Mouse (Mus musculus) heart, postnatal 36 days (tissue): ENCODE measurements around the gene Mief1. TPM values are rescaled to one million over a fixed set of nuclear protein-coding genes. Genes with fewer than 3 reads are reported as not detected.

Experiments
- DNase-seq, 2 experiments: peaks; one replicate each; pipeline ENCODE4 v3.0.0; 2021 to 2022
- intact Hi-C: fragments of 180-260 bp; cut with DNase I; formaldehyde crosslinking; loops from one replicate; pipeline ENCODE4 v1.15.1; 2025
- total RNA-seq, 2 experiments: library from RNA; stranded (reverse); gene quantifications; 2 replicates each; pipeline ENCODE4 v1.2.3; 2021

The Mief1 gene
- total RNA-seq, 2 experiments from 2014 or later: 31.5 to 32.8 TPM

- intact Hi-C loops: loop anchor here (5.0 to 10.0 kb wide), 3 partner anchors 37 to 280 kb away; partner anchors contain the start of genes Rpl3, Rps19bp1 and Syngr1
- DNase-seq: peak; percentile 69 to 80
Observed at GRCm38 (mm10) chr15:80225208-80225607, 8.6 kb upstream of the Mief1 start.

GRCm38 (mm10) chr15:80225796-80226195, 8.0 kb upstream of the Mief1 start:
- DNase-seq: peak; percentile 51 to 67
- intact Hi-C loops: loop anchor here (5.0 to 10.0 kb wide), 3 partner anchors 37 to 281 kb away; partner anchors contain the start of genes Rpl3, Rps19bp1 and Syngr1

DNA sequence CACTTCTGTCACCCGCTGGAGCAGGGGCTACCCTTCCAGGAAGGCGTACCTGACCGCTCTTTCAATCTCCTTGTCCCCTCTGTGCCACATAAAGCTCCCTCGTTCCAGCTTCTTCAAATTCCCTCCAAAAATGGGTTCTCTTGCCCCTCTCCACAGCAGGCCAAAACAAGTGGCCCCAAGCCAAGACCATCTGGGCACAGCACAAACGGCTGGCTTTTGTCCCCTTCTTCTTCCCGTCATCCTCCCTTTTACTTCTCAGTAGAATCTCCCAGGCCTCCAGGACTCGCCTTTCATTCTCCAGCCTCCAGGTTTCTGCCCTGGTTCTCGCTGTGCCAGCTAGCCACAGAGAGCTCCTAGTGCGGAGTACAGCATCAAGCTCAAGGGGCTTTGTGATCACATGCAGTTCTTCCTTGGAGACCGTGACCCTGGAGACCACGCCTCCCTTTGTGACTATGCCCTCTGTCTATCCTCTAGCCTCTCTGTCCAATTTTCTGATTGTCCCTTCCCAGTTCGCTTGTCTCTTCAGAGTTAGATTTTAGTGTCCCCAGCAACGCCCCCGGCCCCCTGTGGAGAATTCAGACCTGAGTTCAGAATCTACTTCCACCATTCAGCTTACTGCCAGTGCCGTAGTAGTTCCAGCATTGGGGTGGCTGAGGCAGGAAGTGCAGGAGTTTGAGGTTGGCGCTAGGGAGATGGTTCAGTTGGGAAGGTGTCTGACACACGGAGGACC, 5.6 kb upstream of the Mief1 start:
- no peak for DNase-seq
- intact Hi-C loops: loop anchor here (5.0 to 10.0 kb wide), 3 partner anchors 34 to 283 kb away; partner anchors contain the start of genes Rpl3, Rps19bp1 and Syngr1

GRCm38 (mm10) chr15:80232331-80232730, 1.5 kb upstream of the Mief1 start:
- DNase-seq: no peak
- intact Hi-C loops: no loop called here

- intact Hi-C loops: no loop called here
- no peak for DNase-seq
Observed at GRCm38 (mm10) chr15:80233053-80233452, 765 bp upstream of the Mief1 start.

- intact Hi-C loops: no loop called here
- DNase-seq: no peak
Observed at GRCm38 (mm10) chr15:80235535-80235934, 1.7 kb downstream of the Mief1 start, which contains the start of gene AC140267.1. AC140267.1 (plus strand) TSS chr15:80235835.

DNA sequence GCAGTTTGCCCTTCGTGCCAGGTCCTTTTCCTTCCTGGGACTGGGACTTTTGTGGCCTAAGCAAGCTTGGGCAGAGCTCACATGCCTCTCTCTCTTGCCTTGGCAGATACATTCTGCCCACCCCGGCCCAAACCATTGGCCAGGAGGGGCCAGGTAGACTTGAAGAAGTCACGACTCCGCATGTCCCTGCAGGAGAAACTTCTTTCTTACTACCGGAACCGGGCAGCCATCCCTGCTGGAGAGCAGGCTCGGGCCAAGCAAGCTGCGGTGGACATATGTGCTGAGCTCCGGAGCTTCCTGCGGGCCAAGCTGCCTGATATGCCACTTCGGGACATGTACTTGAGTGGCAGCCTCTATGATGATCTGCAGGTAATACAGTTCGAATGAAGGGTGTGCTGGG, 14.3 kb downstream of the Mief1 start:
- no peak for DNase-seq
- intact Hi-C loops: no loop called here

GRCm38 (mm10) chr15:80248596-80248995, 14.8 kb downstream of the Mief1 start:
- intact Hi-C loops: no loop called here
- no peak for DNase-seq

DNA sequence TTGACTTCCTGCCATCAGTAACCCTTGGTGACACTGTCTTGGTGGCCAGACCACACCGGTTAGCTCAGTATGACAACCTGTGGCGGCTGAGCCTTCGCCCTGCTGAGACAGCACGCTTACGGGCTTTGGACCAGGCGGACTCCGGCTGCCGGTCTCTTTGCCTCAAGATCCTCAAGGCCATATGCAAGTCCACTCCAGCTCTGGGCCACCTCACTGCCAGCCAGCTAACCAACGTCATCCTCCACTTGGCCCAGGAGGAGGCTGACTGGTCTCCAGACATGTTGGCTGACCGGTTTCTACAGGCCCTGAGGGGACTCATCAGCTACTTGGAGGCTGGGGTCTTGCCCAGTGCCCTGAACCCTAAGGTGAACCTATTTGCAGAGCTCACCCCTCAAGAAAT, 15.9 kb downstream of the Mief1 start:
- no peak for DNase-seq
- intact Hi-C loops: no loop called here

DNA sequence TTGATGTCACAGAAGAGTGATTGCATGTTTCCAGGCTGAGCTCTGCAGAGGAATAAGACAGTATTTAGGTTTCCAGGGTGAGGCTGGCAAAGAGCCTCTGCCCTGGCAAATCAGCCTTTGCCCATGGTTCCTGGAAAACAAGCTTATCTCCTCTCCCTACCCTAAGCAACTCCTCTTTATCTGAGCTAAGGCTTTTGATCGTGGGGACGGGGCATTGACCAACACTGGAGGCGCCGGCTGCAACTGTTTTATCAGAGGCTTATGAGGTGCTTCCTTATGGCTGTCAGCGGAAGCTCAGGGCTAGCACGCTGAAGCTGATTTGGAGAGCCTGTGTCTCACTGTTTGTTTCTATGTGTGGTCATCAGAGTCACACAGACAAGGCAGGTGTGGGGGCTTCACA, 16.8 kb downstream of the Mief1 start:
- intact Hi-C loops: no loop called here
- no peak for DNase-seq

DNA sequence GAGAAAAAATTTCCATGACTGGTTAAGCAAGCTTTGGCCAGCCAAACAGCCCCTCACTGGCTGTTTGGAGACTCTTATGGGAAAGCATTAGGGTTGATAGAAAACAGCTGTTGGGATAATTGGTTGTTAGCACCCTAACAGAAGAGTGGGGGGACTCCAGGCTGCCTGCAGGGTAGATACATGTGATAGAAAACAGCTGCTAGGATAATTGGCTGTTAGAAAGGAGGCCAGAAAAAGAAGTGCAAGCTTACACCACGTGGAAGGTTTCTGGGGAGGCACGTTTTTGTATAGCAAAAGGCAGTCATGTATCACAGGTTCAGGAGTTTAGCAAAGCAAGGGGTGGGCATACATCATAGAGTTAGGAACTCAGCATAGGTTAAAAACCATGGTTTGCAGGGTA, 19.7 kb downstream of the Mief1 start:
- DNase-seq: no peak
- intact Hi-C loops: no loop called here

GRCm38 (mm10) chr15:80254207-80254606, 20.4 kb downstream of the Mief1 start:
- intact Hi-C loops: loop anchor here (2.0 kb wide), 1 partner anchor 119 kb away; no protein-coding TSS in a partner anchor
- DNase-seq: peak in 1 of 2 experiments; percentile 24

DNA sequence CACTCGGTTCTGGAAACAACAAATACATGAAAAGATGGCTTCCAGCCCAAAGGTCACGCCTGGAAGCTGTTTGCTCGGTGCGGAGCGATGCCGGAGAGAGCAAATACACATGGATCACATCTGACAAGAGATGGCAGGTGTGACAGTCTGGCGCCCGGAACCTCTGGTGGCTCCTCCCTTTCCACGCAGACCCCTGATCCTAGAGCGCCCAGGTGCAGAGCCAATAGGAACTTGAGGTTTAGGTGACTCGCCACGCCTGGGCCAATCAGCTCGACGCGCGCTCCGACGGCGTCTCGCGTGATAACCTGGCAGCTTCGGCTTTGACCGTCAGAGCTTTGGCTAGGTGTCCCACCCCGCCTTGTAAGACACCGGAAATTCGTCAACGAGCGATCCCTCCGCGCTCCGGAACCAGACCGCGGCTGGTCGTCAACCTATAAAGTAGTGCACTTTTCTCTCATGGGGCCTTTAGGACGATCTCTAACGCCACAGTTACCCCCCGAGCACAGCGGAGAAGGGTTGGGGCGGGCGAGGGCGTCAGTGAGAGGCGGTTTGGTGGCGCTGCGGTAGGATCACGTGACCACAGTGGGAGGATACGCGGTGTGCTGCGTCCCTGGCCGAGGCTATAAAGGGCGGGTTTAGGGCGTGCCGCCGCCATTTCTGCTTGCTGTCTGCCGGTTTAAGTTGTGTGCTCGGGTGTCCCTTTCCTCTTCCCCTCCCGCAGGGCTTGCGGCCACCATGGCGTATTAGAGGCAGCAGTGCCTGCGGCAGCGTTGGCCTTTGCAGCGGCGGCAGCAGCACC, 21.2 kb downstream of the Mief1 start, which contains the start of gene Atf4:
Atf4 (plus strand) TSS at position 338 of the 799 bp plus-strand sequence.
- DNase-seq: peak; percentile 96 to 99
- intact Hi-C loops: loop anchor here (1.0 to 5.0 kb wide), 3 partner anchors 21 to 547 kb away; partner anchors contain the start of gene Mief1

- DNase-seq: peak; percentile 81 to 85
- intact Hi-C loops: loop anchor here (1.0 to 5.0 kb wide), 3 partner anchors 21 to 547 kb away; partner anchors contain the start of gene Mief1
Observed at GRCm38 (mm10) chr15:80255646-80256121, 21.9 kb downstream of the Mief1 start.

- DNase-seq: no peak
- intact Hi-C loops: loop anchor here (5.0 kb wide), 1 partner anchor 546 kb away; no protein-coding TSS in a partner anchor
Observed at GRCm38 (mm10) chr15:80256242-80256641, 22.4 kb downstream of the Mief1 start.

DNA sequence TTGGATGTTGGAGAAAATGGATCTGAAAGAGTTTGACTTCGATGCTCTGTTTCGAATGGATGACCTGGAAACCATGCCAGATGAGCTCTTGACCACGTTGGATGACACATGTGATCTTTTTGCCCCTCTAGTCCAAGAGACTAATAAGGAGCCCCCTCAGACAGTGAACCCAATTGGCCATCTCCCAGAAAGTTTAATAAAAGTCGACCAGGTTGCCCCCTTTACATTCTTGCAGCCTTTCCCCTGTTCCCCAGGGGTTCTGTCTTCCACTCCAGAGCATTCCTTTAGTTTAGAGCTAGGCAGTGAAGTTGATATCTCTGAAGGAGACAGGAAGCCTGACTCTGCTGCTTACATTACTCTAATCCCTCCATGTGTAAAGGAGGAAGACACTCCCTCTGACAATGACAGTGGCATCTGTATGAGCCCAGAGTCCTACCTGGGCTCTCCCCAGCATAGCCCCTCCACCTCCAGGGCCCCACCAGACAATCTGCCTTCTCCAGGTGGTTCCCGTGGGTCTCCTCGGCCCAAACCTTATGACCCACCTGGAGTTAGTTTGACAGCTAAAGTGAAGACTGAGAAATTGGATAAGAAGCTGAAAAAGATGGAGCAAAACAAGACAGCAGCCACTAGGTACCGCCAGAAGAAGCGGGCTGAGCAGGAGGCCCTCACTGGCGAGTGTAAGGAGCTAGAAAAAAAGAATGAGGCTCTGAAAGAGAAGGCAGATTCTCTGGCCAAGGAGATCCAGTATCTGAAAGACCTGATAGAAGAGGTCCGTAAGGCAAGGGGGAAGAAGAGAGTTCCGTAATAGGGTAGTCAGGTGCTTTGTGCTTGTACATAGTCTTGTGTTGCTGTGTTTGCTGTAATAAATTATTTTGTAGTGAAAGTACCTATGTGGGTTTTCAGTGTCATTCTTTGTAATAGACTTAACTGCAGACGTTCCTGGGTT, 23.1 kb downstream of the Mief1 start:
- intact Hi-C loops: loop anchor here (5.0 kb wide), 1 partner anchor 545 kb away; no protein-coding TSS in a partner anchor
- no peak for DNase-seq

DNA sequence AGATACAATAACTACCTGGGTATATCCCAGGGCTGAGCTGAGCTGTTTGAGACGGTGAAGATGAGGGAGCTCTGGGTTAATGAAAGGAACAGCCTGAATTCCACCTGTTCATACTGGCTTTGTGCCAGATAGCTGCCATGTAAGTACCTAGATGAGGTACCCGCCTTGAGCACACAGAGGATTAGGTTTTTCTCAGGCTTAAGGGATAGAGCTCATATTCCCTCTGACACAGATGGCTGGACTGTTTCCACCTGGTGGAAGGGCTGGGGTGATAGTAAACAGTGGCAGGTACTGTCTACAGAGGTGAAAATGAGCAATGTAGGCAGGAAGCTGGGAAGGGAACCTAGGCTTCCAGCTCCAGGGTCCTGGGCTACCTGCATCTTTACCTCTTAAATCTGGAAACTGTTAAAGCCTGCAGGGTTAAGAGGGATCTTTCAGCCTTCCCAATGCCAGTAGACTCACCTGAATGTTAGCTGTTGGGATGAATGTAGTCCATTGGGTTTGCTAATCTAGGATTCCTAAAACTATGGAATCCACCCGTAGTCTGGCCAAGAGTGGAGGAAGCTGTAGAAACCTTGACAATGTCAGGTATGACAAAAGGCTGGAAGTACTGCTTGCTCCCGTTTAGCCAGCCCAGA, 23.9 kb downstream of the Mief1 start:
- intact Hi-C loops: loop anchor here (5.0 kb wide), 1 partner anchor 545 kb away; no protein-coding TSS in a partner anchor
- no peak for DNase-seq

- DNase-seq: peak in 1 of 2 experiments; percentile 13
- intact Hi-C loops: loop anchor here (5.0 kb wide), 1 partner anchor 544 kb away; no protein-coding TSS in a partner anchor
Observed at GRCm38 (mm10) chr15:80258240-80259170, 24.7 kb downstream of the Mief1 start.
